Mouse (Mus musculus) lung, postnatal 0 days (tissue): Measurements from ENCODE around the gene Rps6ka5. TPM values are rescaled to one million over a fixed set of nuclear protein-coding genes. Genes with fewer than 3 reads are reported as not detected.

Experiments
- ATAC-seq: fragments of 200-750 bp; cut with Nextera tagmentation; 2 replicates; pipeline ENCODE4 v1.8.0; 2017; ENCODE audit warnings: moderate library complexity
- DNase-seq: peaks from one replicate; pipeline ENCODE4 v3.0.0-alpha.2; 2016; ENCODE audit warnings: low spot score
- H3K27ac ChIP-seq: fragments of 300-500 bp; sonication (generic); 2 replicates; pipeline ENCODE4 v1.5.1; 2014; ENCODE audit warnings: antibody characterized with exemption, mild to moderate bottlenecking, low read length, mixed read lengths
- H3K27me3 ChIP-seq: fragments of 300-500 bp; sonication (generic); replicated peaks from 2 replicates; pipeline ENCODE4 v1.6.1; 2014; ENCODE audit warnings: low read length, mixed read lengths; ENCODE audit not compliant: insufficient read depth
- H3K36me3 ChIP-seq: fragments of 300-500 bp; sonication (generic); 2 replicates; pipeline ENCODE4 v1.6.1; 2014; ENCODE audit warnings: low read length, mixed read lengths; ENCODE audit not compliant: insufficient read depth
- H3K4me1 ChIP-seq: fragments of 300-500 bp; sonication (generic); 2 replicates; pipeline ENCODE4 v1.6.1; 2014; ENCODE audit warnings: antibody characterized with exemption, low read depth, low read length, mixed read lengths; ENCODE audit not compliant: insufficient read depth
- H3K4me2 ChIP-seq: fragments of 300-500 bp; sonication (generic); replicated peaks from 2 replicates; pipeline ENCODE4 v1.6.1; 2014; ENCODE audit warnings: low read depth, mild to moderate bottlenecking, low read length, moderate library complexity, mixed read lengths
- H3K4me3 ChIP-seq: fragments of 300-500 bp; sonication (generic); 2 replicates; pipeline ENCODE4 v1.5.1; 2014; ENCODE audit warnings: low read depth, low read length
- H3K9ac ChIP-seq: fragments of 300-500 bp; sonication (generic); replicated peaks from 2 replicates; pipeline ENCODE4 v1.6.1; 2014; ENCODE audit warnings: low read depth, mild to moderate bottlenecking
- H3K9me3 ChIP-seq: fragments of 300-500 bp; sonication (generic); 2 replicates; pipeline ENCODE4 v1.6.1; 2016; ENCODE audit warnings: low read length, mixed read lengths
- CTCF ChIP-seq: IDR thresholded peaks from 2 replicates; pipeline ENCODE4 v1.5.1; 2016; ENCODE audit warnings: antibody characterized with exemption, mild to moderate bottlenecking
- EP300 ChIP-seq: IDR thresholded peaks from 2 replicates; pipeline ENCODE4 v1.6.1; 2016; ENCODE audit warnings: antibody characterized with exemption, mild to moderate bottlenecking, control low read depth
- WGBS: fragments of 180-500 bp; shearing (Covaris S2); extraction: QIAGEN DNeasy Blood & Tissue Kit; methylation state at CpG from one replicate; pipeline ENCODE4 v1.1.7; 2014; 5-methylcytosine and 5-hydroxymethylcytosine counted together
- polyA plus RNA-seq: library from polyadenylated mRNA; unstranded; fragments of >200 nt; fragmentation: Nextera tagmentation; extraction: Ambion mirVana; gene quantifications from 2 replicates; pipeline ENCODE4 v1.2.1, GENCODE M21; 2015

Gene Rps6ka5
- polyA plus RNA-seq, 1 experiment from 2014 or later = 2.3 TPM

GRCm38 (mm10) chr12:100742468-100742867 is 15.7 kb upstream of the Rps6ka5 start:
- H3K36me3 ChIP-seq = no peaks in the 10 kb centered on the region
- H3K9me3 ChIP-seq = no peaks in the 10 kb centered on the region
- H3K4me1 ChIP-seq = no peaks in the 10 kb centered on the region
- whole genome bisulfite sequencing = 51% methylated on average over 2 of the region's 2 CpGs
- no peak overlapping the region for H3K4me3 ChIP-seq
- H3K27ac ChIP-seq = no peak overlapping the region
- no peak overlapping the region for H3K4me2 ChIP-seq
- no peak for TF ChIP-seq CTCF
- no peak for TF ChIP-seq EP300
- ATAC-seq (no peak), DNase-seq (no peak)
- no peak overlapping the region for H3K9ac ChIP-seq
- H3K27me3 ChIP-seq = no peaks in the 10 kb centered on the region

- Histone ChIP-seq H3K4me2 (no peak overlapping the region), H3K4me3 (no peak overlapping the region), H3K4me1 (no peaks in the 10 kb centered on the region), H3K27ac (no peak overlapping the region), H3K36me3 (no peaks in the 10 kb centered on the region), H3K27me3 (no peaks in the 10 kb centered on the region), H3K9ac (no peak overlapping the region), H3K9me3 (no peaks in the 10 kb centered on the region)
- ATAC-seq = no peak
- no peak for DNase-seq
- TF ChIP-seq CTCF = no peak
- WGBS = 92% methylated on average over 5 of the region's 5 CpGs
Observed at GRCm38 (mm10) chr12:100740313-100740712, 13.5 kb upstream of the Rps6ka5 start.

- no peak for ATAC-seq
- H3K27ac ChIP-seq = no peak overlapping the region
- no peak overlapping the region for H3K4me3 ChIP-seq
- no peaks in the 10 kb centered on the region for H3K4me1 ChIP-seq
- no peaks in the 10 kb centered on the region for H3K36me3 ChIP-seq
- 73% methylated on average over 4 of the region's 4 CpGs for WGBS
- no peak overlapping the region for H3K4me2 ChIP-seq
- no peak overlapping the region for H3K9ac ChIP-seq
- H3K27me3 ChIP-seq = no peaks in the 10 kb centered on the region
- no peak for DNase-seq
- H3K9me3 ChIP-seq = no peaks in the 10 kb centered on the region
- no peak for TF ChIP-seq CTCF
- TF ChIP-seq EP300 = no peak
Observed at GRCm38 (mm10) chr12:100739011-100739570, 12.3 kb upstream of the Rps6ka5 start.

GRCm38 (mm10) chr12:100738498-100738897 is 11.7 kb upstream of the Rps6ka5 start:
- Histone ChIP-seq H3K4me1 (no peaks in the 10 kb centered on the region), H3K9ac (no peak overlapping the region), H3K36me3 (no peaks in the 10 kb centered on the region), H3K27ac (no peak overlapping the region), H3K9me3 (no peaks in the 10 kb centered on the region), H3K4me2 (no peak overlapping the region), H3K4me3 (no peak overlapping the region), H3K27me3 (no peaks in the 10 kb centered on the region)
- ATAC-seq (no peak), DNase-seq (no peak)
- no peak for TF ChIP-seq EP300
- TF ChIP-seq CTCF = no peak
- WGBS = 56% methylated on average over 3 of the region's 3 CpGs

GRCm38 (mm10) chr12:100735581-100735980 is 8.8 kb upstream of the Rps6ka5 start:
- Histone ChIP-seq H3K4me2 (no peak overlapping the region), H3K36me3 (no peaks in the 10 kb centered on the region), H3K4me3 (no peak overlapping the region), H3K9me3 (no peaks in the 10 kb centered on the region), H3K4me1 (no peaks in the 10 kb centered on the region), H3K27me3 (no peaks in the 10 kb centered on the region), H3K27ac (no peak overlapping the region), H3K9ac (no peak overlapping the region)
- DNase-seq = no peak
- TF ChIP-seq CTCF (no peak), EP300 (no peak)
- ATAC-seq = no peak
- WGBS = 80% methylated on average over 2 of the region's 2 CpGs

- Histone ChIP-seq H3K27me3 (no peaks in the 10 kb centered on the region), H3K4me2 (no peak overlapping the region), H3K27ac (no peak overlapping the region), H3K4me1 (no peaks in the 10 kb centered on the region), H3K4me3 (no peak overlapping the region), H3K9ac (no peak overlapping the region), H3K9me3 (no peaks in the 10 kb centered on the region), H3K36me3 (no peaks in the 10 kb centered on the region)
- DNase-seq (no peak), ATAC-seq (no peak)
- 70% methylated on average over 5 of the region's 5 CpGs for WGBS
- TF ChIP-seq CTCF (no peak), EP300 (no peak)
Observed at GRCm38 (mm10) chr12:100735156-100735555, 8.4 kb upstream of the Rps6ka5 start.
